Mouse (Mus musculus): ENCODE results near the gene Sel1l.
"Not testable (repeated sequence)": the region's sequence is repeated elsewhere in the genome, so short reads cannot be mapped to it uniquely, and the experiment has no call there.

Gene Sel1l

GRCm38 (mm10) chr12:91818726-91819125, 30.2 kb downstream of the Sel1l start:
- no peak for DNase-seq (ENCODE audit: low spot score)

DNA sequence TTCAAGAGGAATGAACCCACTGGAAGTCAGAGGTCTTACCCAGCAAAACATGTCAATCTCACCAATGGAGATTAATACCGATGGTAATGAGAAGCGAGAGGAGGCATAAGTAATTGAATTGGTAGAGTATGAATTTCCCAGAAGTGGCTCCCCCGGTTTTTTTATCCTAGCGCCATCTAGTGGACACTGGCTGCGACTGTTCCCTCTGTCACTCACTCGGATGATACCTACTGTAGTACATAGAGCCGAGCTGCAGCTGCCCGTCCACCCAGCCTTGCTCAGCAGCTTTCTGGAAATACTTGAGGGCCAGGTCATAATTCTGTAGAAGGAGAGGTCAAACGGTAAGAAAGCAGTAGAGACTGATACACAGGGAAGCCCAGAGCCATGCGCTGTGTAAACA, 33.0 kb downstream of the Sel1l start:
- DNase-seq (ENCODE audit: low spot score): peak; percentile 35

DNA sequence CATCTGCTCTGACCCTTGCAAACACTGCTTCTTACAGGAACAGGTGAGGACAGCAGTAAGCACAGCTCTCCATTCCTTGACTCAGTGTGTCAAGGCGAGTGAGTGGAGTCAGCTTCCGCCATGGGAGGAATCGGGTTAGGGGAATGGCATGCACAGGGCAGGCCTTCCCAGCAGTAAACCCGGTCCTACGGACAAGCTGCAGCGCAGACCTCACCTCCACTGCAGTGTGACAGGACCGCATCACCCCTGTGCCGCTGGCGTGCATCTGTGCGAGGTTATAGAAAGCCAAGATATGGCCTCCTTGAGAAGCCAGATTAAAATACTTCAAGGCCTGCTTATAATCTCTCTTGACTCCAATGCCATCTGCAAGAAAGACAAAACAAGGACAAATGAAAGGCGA, 33.4 kb downstream of the Sel1l start:
- no peak for DNase-seq (ENCODE audit: low spot score)

DNA sequence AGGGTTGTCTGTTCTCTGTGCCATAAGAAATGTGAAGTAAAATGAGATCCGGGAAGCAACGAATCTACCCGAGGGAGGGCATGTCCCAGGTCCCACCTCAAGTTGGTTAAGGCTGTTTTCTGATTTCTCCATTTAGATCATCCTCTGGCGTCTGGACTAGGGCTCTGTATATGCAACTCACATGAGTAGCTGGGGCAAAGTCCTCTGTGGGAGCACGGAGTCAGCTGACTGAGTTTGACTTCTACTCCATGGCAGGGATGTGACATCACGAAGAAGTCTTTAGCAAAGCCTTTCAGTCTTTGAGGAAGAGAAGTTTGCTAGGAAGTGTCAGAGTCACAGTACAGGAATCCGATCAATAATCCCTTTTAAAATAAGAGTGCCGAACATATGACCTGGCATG, 40.0 kb downstream of the Sel1l start:
- peak; percentile 67 for DNase-seq (ENCODE audit: low spot score)

GRCm38 (mm10) chr12:91807761-91808160, 41.2 kb downstream of the Sel1l start:
- DNase-seq (ENCODE audit: low spot score): no peak

DNA sequence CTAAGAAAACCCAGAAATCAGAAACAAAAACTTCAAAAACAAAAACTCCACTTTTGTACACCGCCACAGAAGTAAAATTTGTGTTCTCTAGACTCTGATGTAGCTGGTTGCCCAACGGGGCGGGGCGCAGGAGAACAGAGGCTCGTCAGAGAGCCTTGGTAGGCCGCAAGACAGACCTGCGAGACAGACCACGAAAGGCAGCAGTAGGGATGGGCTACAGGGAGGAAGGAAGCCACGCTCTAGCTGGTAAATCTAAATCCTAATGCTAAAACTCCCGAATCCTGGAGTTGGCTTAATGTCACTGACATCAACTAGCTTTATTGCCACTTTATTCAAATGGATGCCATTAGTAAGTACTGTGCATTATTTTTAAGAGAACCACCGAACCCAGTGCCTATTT, 41.9 kb downstream of the Sel1l start:
- DNase-seq (ENCODE audit: low spot score): no peak

- DNase-seq (ENCODE audit: low spot score): no peak
These were observed 44.7 kb downstream of the Sel1l start for GRCm38 (mm10) chr12:91804262-91804661.

GRCm38 (mm10) chr12:91803207-91803932, 45.6 kb downstream of the Sel1l start:
- no peak for DNase-seq (ENCODE audit: low spot score)

DNA sequence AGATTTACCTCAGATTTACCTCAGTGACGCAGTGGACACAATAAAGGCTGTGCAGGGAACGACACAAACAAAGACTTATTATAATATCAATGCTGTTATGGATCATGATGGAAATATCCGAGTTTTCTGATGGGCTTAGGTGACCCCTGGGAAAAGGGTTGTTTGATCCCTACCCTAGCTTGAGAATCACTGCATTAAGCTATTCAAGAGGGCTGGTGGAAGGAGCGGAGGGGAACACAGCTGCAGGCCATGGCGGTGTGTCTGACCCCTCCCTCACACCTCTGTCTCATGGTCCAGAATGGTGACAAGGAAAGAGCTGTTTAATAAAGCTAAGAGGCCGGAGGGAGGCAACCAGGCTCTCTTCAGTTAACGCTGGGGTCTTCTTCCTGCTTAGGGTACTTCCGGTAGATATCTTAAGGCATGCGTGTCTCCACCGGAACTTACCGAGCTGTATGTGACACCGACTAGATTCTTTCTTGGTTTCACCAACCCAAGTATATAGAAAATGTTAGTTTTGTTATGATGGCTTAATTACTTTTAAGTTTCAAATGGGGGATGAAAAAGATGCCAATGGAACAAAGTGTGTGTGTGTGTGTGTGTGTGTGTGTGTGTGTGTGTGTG, 46.3 kb downstream of the Sel1l start:
- no peak for DNase-seq (ENCODE audit: low spot score)

DNA sequence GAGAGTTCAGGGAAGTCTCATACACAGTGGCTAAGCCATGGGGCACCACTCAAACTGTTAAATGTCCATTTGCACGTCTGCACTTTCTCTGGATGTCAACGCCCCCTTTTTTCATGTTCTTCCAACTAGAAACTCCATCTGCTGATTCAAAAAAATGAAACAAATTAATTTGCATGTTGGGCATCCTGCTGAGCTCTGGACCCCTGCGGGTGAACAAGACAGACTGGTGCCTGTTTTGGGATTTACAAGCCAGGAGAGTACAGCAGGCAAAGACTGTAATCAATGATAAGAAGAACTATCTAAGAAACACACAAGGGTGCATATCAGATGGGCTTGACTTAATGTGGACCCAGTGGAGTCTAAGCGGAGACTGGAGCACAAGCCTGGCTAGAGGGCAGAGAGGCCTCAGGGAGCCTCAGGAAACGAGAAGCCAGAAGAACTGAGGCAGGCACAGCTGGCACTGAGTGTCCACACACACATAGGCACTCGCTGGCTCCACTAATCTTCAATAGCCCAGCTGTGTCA, 48.0 kb downstream of the Sel1l start:
- no peak for DNase-seq (ENCODE audit: low spot score)

DNA sequence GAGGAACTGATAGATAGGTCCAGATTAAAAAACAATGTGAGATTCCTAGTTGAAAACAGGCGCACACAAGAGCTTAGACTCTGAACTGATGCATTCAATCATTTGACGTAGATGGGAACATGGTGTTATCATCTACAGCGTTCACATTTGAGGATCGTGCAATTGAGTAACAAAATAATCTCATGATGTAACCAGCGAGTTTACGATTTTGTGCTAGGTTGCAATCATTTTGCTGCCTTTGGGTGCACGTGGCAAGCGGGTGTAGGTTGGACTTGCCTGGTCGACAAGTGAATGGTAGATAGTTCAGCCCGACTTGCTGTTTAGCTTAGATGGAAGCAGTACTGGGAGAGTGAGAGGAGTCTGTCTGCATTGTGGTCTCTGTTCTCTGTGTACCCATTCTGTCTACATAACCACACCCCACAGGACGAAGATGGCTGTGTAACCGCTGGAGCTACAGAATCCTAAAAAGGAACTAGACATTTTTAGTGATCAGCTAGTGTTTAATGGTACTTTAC, 49.1 kb downstream of the Sel1l start:
- no peak for DNase-seq (ENCODE audit: low spot score)

DNA sequence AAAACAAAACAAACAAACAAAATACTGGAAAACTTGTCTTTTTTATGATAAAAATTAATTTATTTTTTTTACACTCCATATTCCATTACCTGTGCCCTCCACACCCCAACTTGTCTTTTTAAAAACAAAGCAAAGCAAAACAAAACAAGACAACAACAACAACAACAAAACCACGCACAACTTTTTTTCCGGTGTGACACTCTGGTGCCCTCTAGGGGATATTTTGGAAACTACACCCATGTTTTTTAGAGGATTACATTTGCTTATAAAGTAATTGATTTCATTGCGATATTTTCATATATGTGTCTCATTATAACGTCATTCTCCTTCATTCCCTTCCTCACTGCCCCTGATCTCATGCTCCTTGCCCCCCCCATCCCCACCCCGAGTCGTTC, 49.6 kb downstream of the Sel1l start:
- no peak for DNase-seq (ENCODE audit: low spot score)

GRCm38 (mm10) chr12:91798720-91799378, 50.1 kb downstream of the Sel1l start:
- no peak for DNase-seq (ENCODE audit: low spot score)

- DNase-seq (ENCODE audit: low spot score): no peak
These were observed 52.2 kb downstream of the Sel1l start for GRCm38 (mm10) chr12:91796774-91797173.

DNA sequence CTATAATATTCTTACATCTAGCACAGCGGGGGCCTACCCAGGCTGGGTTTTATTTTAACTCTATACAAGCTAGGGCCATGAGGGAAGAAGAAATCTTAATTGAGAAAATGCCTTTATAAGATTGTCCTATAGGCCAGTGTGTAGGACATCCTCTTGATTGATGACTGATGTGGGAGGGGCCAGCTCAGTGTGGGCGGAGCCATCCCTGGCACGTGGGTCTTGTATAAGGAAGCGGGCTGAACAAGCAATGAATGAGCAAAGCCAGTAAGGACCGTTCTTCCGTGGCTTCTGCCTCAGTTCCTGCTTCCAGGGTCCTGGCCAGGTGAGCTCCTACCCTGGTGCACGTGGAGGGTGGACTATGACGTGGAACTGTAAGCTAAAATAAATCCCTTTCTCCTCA, 55.7 kb downstream of the Sel1l start:
- no peak for DNase-seq (ENCODE audit: low spot score)

DNA sequence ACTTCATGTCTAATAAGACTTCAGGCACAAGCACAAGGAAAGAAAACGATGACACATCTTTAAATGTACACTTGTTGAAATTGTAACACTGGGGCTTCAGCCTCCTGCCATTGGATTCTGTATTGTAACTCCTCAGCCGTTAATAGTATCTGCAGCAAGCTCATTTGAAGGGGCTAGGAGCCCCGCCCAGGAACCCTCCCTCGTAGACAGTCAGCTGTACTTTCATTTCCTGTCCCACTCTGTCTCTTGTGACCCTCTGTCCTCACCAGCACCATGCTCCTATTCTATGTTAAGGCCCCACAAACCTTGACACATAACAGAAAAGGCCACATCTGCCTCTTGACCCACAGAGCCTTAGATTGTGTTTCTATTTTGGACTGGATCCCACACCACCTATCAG, 57.1 kb downstream of the Sel1l start:
- DNase-seq (ENCODE audit: low spot score): no peak

DNA sequence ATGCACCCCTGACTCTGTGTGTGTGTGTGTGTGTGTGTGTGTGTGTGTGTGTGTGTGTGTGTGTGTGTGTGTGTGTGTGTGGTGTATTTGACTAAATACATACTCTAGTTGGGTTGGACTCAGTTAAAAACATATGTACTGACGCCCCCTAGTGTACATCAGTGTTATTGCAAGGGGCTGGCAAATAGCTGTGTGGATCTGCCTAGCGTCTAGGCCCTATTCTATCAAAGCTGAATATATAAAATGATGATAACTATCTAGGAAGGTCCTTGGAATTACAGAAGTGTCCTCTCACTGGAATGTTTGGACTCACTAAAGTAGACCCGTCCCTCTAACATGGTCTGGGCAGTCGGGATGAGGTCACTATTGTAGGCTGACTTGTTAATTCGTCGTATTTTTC, 59.2 kb downstream of the Sel1l start:
- peak; percentile 27 for DNase-seq (ENCODE audit: low spot score)

- not testable (repeated sequence) for DNase-seq (ENCODE audit: low spot score)
These were observed 60.5 kb downstream of the Sel1l start for GRCm38 (mm10) chr12:91788446-91788845.

DNA sequence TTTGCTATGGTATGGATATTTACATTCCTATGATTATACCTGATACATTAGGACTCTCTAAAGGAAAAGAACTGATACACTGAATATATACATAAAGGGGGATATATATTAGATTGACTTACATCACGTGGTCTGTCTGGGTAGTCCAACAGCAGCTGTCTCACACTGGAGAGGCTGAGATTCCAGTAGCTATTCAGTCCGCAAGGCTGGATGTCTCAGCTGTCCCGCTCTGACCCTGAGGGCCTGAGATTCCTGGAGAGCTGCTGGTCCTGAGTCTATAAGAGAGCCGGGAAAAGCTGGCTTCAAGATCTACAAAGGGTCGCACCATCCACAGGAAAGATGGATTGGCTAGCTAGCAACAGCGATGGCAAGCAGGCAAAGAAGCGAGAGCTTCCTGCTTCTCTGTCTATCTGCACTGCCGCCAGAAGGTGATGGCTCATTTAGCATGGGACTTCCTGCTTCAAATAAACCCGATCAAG, 61.0 kb downstream of the Sel1l start, which contains the start of gene Ston2:
Gene Ston2 (minus strand): TSS at position 429 of the 479 bp plus-strand sequence.
- no peak for DNase-seq (ENCODE audit: low spot score)

GRCm38 (mm10) chr12:91786355-91786754, 62.6 kb downstream of the Sel1l start:
- DNase-seq (ENCODE audit: low spot score): no peak

GRCm38 (mm10) chr12:91781432-91781831, 67.5 kb downstream of the Sel1l start:
- DNase-seq (ENCODE audit: low spot score): no peak

- DNase-seq (ENCODE audit: low spot score): no peak
These were observed 68.4 kb downstream of the Sel1l start for GRCm38 (mm10) chr12:91780531-91780930.

- peak; percentile 87 for DNase-seq (ENCODE audit: low spot score)
These were observed 70.0 kb downstream of the Sel1l start for GRCm38 (mm10) chr12:91779004-91779365.

Measured in yolk sac, embryonic 10.5 days (tissue).